Mouse (Mus musculus): Measurements from ENCODE around the gene Il17re.

Il17re gene

GRCm38 (mm10) chr6:113444207-113444965, 13.9 kb upstream of the Il17re start:
- no peak for DNase-seq

GRCm38 (mm10) chr6:113447639-113448038, 10.6 kb upstream of the Il17re start:
- DNase-seq, result no peak

GRCm38 (mm10) chr6:113451839-113452238, 6.4 kb upstream of the Il17re start:
- DNase-seq, result no peak

- DNase-seq, result no peak
These were observed 3.3 kb upstream of the Il17re start for GRCm38 (mm10) chr6:113455007-113455406.

- no peak for DNase-seq
These were observed 351 bp downstream of the Il17re start for GRCm38 (mm10) chr6:113458635-113459034.

- no peak for DNase-seq
These were observed 5.8 kb downstream of the Il17re start for GRCm38 (mm10) chr6:113464040-113464439.

- no peak for DNase-seq
These were observed 7.3 kb downstream of the Il17re start for GRCm38 (mm10) chr6:113465602-113466001.

- no peak for DNase-seq
These were observed 10.2 kb downstream of the Il17re start for GRCm38 (mm10) chr6:113468512-113468911.

- DNase-seq, result peak; percentile 80
These were observed 10.7 kb downstream of the Il17re start for GRCm38 (mm10) chr6:113469021-113469420.

GRCm38 (mm10) chr6:113469432-113469831, 11.1 kb downstream of the Il17re start:
- DNase-seq, result peak; percentile 85

- DNase-seq, result no peak
These were observed 13.1 kb downstream of the Il17re start, which contains the start of gene Il17rc for GRCm38 (mm10) chr6:113471297-113471936. Gene Il17rc, plus strand, starts transcription at chr6:113471427.

GRCm38 (mm10) chr6:113472061-113472460, 13.8 kb downstream of the Il17re start:
- no peak for DNase-seq

- DNase-seq, result no peak
These were observed 15.0 kb downstream of the Il17re start for GRCm38 (mm10) chr6:113473246-113473645.

GRCm38 (mm10) chr6:113473715-113474114, 15.4 kb downstream of the Il17re start:
- DNase-seq, result no peak

GRCm38 (mm10) chr6:113477353-113477752, 19.1 kb downstream of the Il17re start:
- DNase-seq, result no peak

- no peak for DNase-seq
These were observed 20.6 kb downstream of the Il17re start for GRCm38 (mm10) chr6:113478906-113479305.

- no peak for DNase-seq
These were observed 22.5 kb downstream of the Il17re start for GRCm38 (mm10) chr6:113480555-113481373.

GRCm38 (mm10) chr6:113482477-113483099, 24.3 kb downstream of the Il17re start:
- peak; percentile 51 for DNase-seq

GRCm38 (mm10) chr6:113483100-113483615, 24.9 kb downstream of the Il17re start, which contains the start of gene Creld1:
Gene Creld1, plus strand, starts transcription at chr6:113483297.
- peak; percentile 94 for DNase-seq

- DNase-seq, result peak; percentile 59
These were observed 25.4 kb downstream of the Il17re start for GRCm38 (mm10) chr6:113483729-113484128.

GRCm38 (mm10) chr6:113487125-113487576, 28.9 kb downstream of the Il17re start:
- peak; percentile 78 for DNase-seq

- DNase-seq, result no peak
These were observed 31.1 kb downstream of the Il17re start for GRCm38 (mm10) chr6:113489410-113489809.

All from embryo, embryonic 11 days (tissue).